Mouse (Mus musculus) left cerebral cortex, postnatal 25 days (tissue): ENCODE measurements around the gene Trim25. TPM values are rescaled to one million over a fixed set of nuclear protein-coding genes. Genes with fewer than 3 reads are reported as not detected.
"Not testable (repeated sequence)": the region's sequence is repeated elsewhere in the genome, so short reads cannot be mapped to it uniquely, and the experiment has no call there.

ENCODE experiments used
- DNase-seq, 2 experiments: peaks; one replicate each; pipeline ENCODE4 v3.0.0; 2022; ENCODE audit warnings: low spot score in 2 of 2, mixed read lengths in 1 of 2
- intact Hi-C: fragments of 180-260 bp; cut with DNase I; formaldehyde crosslinking; loops from one replicate; pipeline ENCODE4 v1.15.1; 2025
- total RNA-seq, 2 experiments: library from RNA; stranded (reverse); gene quantifications; 2 replicates each; pipeline ENCODE4 v1.2.3; 2021

Trim25 gene
- total RNA-seq, 2 experiments from 2014 or later, result 3.3 to 3.8 TPM

GRCm38 (mm10) chr11:88993186-88993585, 6.0 kb upstream of the Trim25 start:
- intact Hi-C loops, result loop anchor here (2.0 kb wide), 1 partner anchor 46 kb away; no protein-coding TSS in a partner anchor
- DNase-seq, result no peak

GRCm38 (mm10) chr11:88993625-88994024, 5.6 kb upstream of the Trim25 start:
- intact Hi-C loops, result loop anchor here (2.0 kb wide), 1 partner anchor 45 kb away; no protein-coding TSS in a partner anchor
- peak in 1 of 2 experiments; percentile 56 for DNase-seq

- intact Hi-C loops, result no loop called here
- no peak for DNase-seq
Measured at GRCm38 (mm10) chr11:88994492-88994891, 4.7 kb upstream of the Trim25 start.

GRCm38 (mm10) chr11:88995616-88996015, 3.6 kb upstream of the Trim25 start:
- DNase-seq, result no peak
- intact Hi-C loops, result no loop called here

- intact Hi-C loops, result no loop called here
- DNase-seq, result no peak
Measured at GRCm38 (mm10) chr11:88996427-88996826, 2.7 kb upstream of the Trim25 start.

GRCm38 (mm10) chr11:88997343-88997742, 1.8 kb upstream of the Trim25 start:
- DNase-seq, intact Hi-C loops: not testable (repeated sequence)

GRCm38 (mm10) chr11:88998406-88998805, 770 bp upstream of the Trim25 start:
- intact Hi-C loops, result no loop called here
- DNase-seq, result no peak

GRCm38 (mm10) chr11:88999723-89000526, 749 bp downstream of the Trim25 start:
- intact Hi-C loops, result no loop called here
- DNase-seq, result no peak

- intact Hi-C loops, result no loop called here
- no peak for DNase-seq
Measured at GRCm38 (mm10) chr11:89000527-89000819, 1.3 kb downstream of the Trim25 start.

- intact Hi-C loops, result no loop called here
- DNase-seq, result no peak
Measured at GRCm38 (mm10) chr11:89001569-89001968, 2.4 kb downstream of the Trim25 start.

GRCm38 (mm10) chr11:89002068-89002467, 2.9 kb downstream of the Trim25 start:
- DNase-seq, result no peak
- intact Hi-C loops, result no loop called here

GRCm38 (mm10) chr11:89002621-89003020, 3.4 kb downstream of the Trim25 start:
- intact Hi-C loops, result no loop called here
- no peak for DNase-seq

GRCm38 (mm10) chr11:89003078-89003477, 3.9 kb downstream of the Trim25 start:
- intact Hi-C loops, result no loop called here

GRCm38 (mm10) chr11:89003726-89004125, 4.5 kb downstream of the Trim25 start:
- DNase-seq, result no peak
- intact Hi-C loops, result no loop called here

More at GRCm38 (mm10) chr11:89003078-89003477, 3.9 kb downstream of the Trim25 start:
- no peak for DNase-seq

- intact Hi-C loops, result no loop called here
- DNase-seq, result no peak
Measured at GRCm38 (mm10) chr11:89005473-89005872, 6.3 kb downstream of the Trim25 start.

- intact Hi-C loops, result no loop called here
- DNase-seq, result no peak
Measured at GRCm38 (mm10) chr11:89006404-89006803, 7.2 kb downstream of the Trim25 start.

GRCm38 (mm10) chr11:89007582-89007981, 8.4 kb downstream of the Trim25 start:
- no peak for DNase-seq
- intact Hi-C loops, result no loop called here

- DNase-seq, result no peak
- intact Hi-C loops, result no loop called here
Measured at GRCm38 (mm10) chr11:89009066-89009465, 9.9 kb downstream of the Trim25 start.

- intact Hi-C loops, result no loop called here
Measured at GRCm38 (mm10) chr11:89009496-89009895, 10.3 kb downstream of the Trim25 start.

GRCm38 (mm10) chr11:89012241-89012640, 13.1 kb downstream of the Trim25 start:
- no peak for DNase-seq
- intact Hi-C loops, result no loop called here

More at GRCm38 (mm10) chr11:89009496-89009895, 10.3 kb downstream of the Trim25 start:
- DNase-seq, result no peak

GRCm38 (mm10) chr11:89017514-89018182, 18.5 kb downstream of the Trim25 start:
- intact Hi-C loops, result no loop called here
- DNase-seq, result no peak
